Mouse (Mus musculus) lung, postnatal 0 days (tissue): ENCODE data around the gene Olfr1380. TPM values are rescaled to one million over a fixed set of nuclear protein-coding genes. Genes with fewer than 3 reads are reported as not detected.
"Not testable (repeated sequence)": the region's sequence is repeated elsewhere in the genome, so short reads cannot be mapped to it uniquely, and the experiment has no call there.

Source experiments
- ATAC-seq: fragments of 200-750 bp; cut with Nextera tagmentation; 2 replicates; pipeline ENCODE4 v1.8.0; 2017; ENCODE audit warnings: moderate library complexity
- DNase-seq: peaks from one replicate; pipeline ENCODE4 v3.0.0-alpha.2; 2016; ENCODE audit warnings: low spot score
- H3K27ac ChIP-seq: fragments of 300-500 bp; sonication (generic); 2 replicates; pipeline ENCODE4 v1.5.1; 2014; ENCODE audit warnings: antibody characterized with exemption, mild to moderate bottlenecking, low read length, mixed read lengths
- H3K27me3 ChIP-seq: fragments of 300-500 bp; sonication (generic); replicated peaks from 2 replicates; pipeline ENCODE4 v1.6.1; 2014; ENCODE audit warnings: low read length, mixed read lengths; ENCODE audit not compliant: insufficient read depth
- H3K36me3 ChIP-seq: fragments of 300-500 bp; sonication (generic); 2 replicates; pipeline ENCODE4 v1.6.1; 2014; ENCODE audit warnings: low read length, mixed read lengths; ENCODE audit not compliant: insufficient read depth
- H3K4me1 ChIP-seq: fragments of 300-500 bp; sonication (generic); 2 replicates; pipeline ENCODE4 v1.6.1; 2014; ENCODE audit warnings: antibody characterized with exemption, low read depth, low read length, mixed read lengths; ENCODE audit not compliant: insufficient read depth
- H3K4me2 ChIP-seq: fragments of 300-500 bp; sonication (generic); replicated peaks from 2 replicates; pipeline ENCODE4 v1.6.1; 2014; ENCODE audit warnings: low read depth, mild to moderate bottlenecking, low read length, moderate library complexity, mixed read lengths
- H3K4me3 ChIP-seq: fragments of 300-500 bp; sonication (generic); 2 replicates; pipeline ENCODE4 v1.5.1; 2014; ENCODE audit warnings: low read depth, low read length
- H3K9ac ChIP-seq: fragments of 300-500 bp; sonication (generic); replicated peaks from 2 replicates; pipeline ENCODE4 v1.6.1; 2014; ENCODE audit warnings: low read depth, mild to moderate bottlenecking
- H3K9me3 ChIP-seq: fragments of 300-500 bp; sonication (generic); 2 replicates; pipeline ENCODE4 v1.6.1; 2016; ENCODE audit warnings: low read length, mixed read lengths
- CTCF ChIP-seq: IDR thresholded peaks from 2 replicates; pipeline ENCODE4 v1.5.1; 2016; ENCODE audit warnings: antibody characterized with exemption, mild to moderate bottlenecking
- EP300 ChIP-seq: IDR thresholded peaks from 2 replicates; pipeline ENCODE4 v1.6.1; 2016; ENCODE audit warnings: antibody characterized with exemption, mild to moderate bottlenecking, control low read depth
- WGBS: fragments of 180-500 bp; shearing (Covaris S2); extraction: QIAGEN DNeasy Blood & Tissue Kit; methylation state at CpG from one replicate; pipeline ENCODE4 v1.1.7; 2014; 5-methylcytosine and 5-hydroxymethylcytosine counted together
- polyA plus RNA-seq: library from polyadenylated mRNA; unstranded; fragments of >200 nt; fragmentation: Nextera tagmentation; extraction: Ambion mirVana; gene quantifications from 2 replicates; pipeline ENCODE4 v1.2.1, GENCODE M21; 2015

Gene Olfr1380
- polyA plus RNA-seq, 1 experiment from 2014 or later = not detected

DNA sequence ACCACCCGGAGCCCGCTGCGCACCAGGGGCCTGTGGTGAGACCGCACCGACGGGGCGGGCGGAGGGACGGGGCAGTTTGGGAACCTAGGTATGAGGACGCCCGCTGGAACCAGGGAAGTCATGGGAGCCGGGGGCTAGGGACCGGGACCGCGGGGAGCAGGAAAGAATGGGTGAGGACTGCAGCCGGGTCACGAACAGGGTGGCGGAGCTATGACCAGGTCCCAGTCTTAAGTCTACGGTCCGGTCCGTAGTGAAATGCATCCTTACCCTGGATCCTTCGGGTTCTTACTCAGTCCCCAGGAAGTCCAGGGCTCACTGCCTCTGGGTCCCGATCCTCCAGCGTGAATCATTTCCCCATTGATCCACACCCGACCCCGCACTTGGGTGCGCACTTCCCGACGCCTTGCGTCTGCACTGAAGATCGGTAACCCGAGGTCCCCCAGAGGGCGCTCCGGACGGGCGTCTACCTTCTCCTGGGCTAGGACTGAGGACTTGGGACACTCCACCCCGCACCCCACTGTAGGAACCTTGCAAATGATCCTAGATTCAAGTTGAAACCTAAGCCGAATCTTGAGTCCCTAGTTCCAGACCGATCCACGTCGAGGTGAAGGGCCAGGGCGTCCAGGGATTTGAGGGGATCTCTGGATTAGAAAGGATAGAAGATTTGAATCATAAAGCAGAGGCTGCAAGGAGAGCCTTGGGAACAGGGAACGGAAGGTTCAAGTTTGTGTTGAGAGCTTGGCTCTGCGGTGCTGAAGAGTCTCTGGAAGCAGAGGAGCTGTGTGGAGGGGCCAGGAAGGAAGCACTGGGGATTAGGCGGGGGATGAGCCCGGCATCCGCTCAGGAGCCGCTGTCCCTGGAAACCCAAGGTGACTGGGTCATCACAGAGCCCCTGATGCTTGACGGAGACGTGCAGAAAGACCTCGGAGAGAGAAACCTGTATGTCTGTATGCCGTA lies 53.5 kb downstream of the Olfr1380 start:
- H3K4me3 ChIP-seq = peak overlapping the region; percentile 49
- WGBS = 3% methylated on average over 49 of the region's 52 CpGs
- H3K36me3 ChIP-seq, H3K4me1 ChIP-seq, DNase-seq, H3K9me3 ChIP-seq, H3K27me3 ChIP-seq: not testable (repeated sequence)
- H3K27ac ChIP-seq = peak overlapping the region; percentile 47; the same call in 1 of the 2 replicates
- peak overlapping the region; percentile 67 for H3K4me2 ChIP-seq
- H3K9ac ChIP-seq = peak overlapping the region; percentile 23
- TF ChIP-seq CTCF = peak; percentile 50
- peak; percentile 59 for ATAC-seq

DNA sequence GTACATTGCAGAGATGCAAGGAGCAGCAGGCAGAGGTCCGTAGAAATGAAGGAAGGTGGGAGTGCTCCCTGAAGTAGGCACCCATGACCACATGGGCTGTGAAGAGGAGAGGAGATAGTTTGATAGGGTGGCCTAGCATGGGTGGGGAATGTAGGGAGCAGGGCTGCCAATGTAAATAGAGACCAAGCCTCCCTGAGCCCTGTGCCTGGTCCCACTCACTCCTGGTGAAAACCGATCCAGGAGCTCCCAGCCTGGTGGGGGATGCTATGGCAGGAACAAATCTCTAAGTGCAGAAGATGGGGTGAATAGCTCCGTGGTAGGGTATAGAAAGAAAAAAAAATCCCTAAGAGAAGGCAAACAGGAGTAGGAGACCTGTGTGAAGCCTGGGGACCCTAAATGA lies 54.7 kb downstream of the Olfr1380 start:
- not testable (repeated sequence) for H3K27me3 ChIP-seq, H3K27ac ChIP-seq, ATAC-seq, DNase-seq, H3K9me3 ChIP-seq, H3K4me3 ChIP-seq, H3K36me3 ChIP-seq, H3K4me1 ChIP-seq, H3K9ac ChIP-seq
- WGBS = 16% methylated on average over 3 of the region's 3 CpGs
- 0 out of 2 replicates have a peak overlapping the region, but pooled peaks have one; percentile 3 for H3K4me2 ChIP-seq

DNA sequence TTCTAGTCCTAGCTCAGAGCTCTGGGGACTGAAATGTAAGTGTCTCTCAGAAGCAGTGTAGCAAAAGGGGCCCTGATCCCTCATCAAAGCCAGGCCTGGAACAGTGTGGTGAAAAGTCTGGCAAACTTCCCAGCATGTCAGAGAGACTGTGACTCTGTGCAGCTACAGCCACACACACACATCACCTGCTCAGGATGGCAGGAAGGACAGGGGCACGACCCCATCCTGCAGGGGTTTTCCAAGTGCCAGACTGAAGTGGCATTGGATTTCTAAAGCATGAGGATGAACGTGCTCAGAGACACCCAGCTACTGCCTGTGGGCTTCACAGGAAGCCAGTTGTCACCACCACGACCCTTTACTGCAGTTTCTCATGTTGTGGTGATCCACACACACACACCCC lies 55.5 kb downstream of the Olfr1380 start:
- Histone ChIP-seq H3K4me2 (no peak overlapping the region), H3K9me3 (no peaks in the 10 kb centered on the region), H3K27me3 (no peaks in the 10 kb centered on the region), H3K9ac (no peak overlapping the region), H3K4me1 (no peaks in the 10 kb centered on the region; the same call in 1 of the 2 replicates), H3K4me3 (no peak overlapping the region), H3K27ac (no peak overlapping the region), H3K36me3 (no peaks in the 10 kb centered on the region)
- ATAC-seq = no peak
- WGBS = 19% methylated on average over 3 of the region's 3 CpGs
- TF ChIP-seq CTCF (no peak), EP300 (no peak)
- no peak for DNase-seq

DNA sequence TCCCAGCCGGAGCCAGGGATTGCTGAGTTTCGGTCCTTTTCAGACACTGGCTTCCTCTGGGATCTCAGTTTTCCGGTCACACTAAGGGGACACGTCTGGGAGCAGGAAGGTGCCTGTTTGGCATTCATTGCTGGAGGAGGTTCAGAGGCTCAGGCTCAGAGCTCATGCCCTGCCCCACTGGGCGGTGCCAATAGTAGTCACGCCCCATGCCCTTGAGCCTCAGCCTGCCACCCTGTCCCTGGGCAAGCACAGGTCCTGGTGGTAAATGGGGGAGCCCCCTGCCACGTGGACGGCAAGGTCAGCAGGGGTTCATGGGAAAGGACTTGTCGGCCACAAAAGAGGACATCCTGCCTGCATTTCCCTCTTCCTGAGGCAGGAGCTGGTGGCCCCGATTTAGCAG lies 56.7 kb downstream of the Olfr1380 start:
- Histone ChIP-seq H3K4me1 (no peaks in the 10 kb centered on the region; the same call in 1 of the 2 replicates), H3K9me3 (no peaks in the 10 kb centered on the region), H3K27ac (no peak overlapping the region), H3K4me3 (no peak overlapping the region), H3K9ac (no peak overlapping the region), H3K4me2 (no peak overlapping the region), H3K36me3 (no peaks in the 10 kb centered on the region), H3K27me3 (no peaks in the 10 kb centered on the region)
- peak; percentile 64 for ATAC-seq
- TF ChIP-seq EP300 (no peak), CTCF (no peak)
- DNase-seq = peak; percentile 38
- WGBS = 12% methylated on average over 10 of the region's 10 CpGs

Other genes with a start within 250 kb of the Olfr1380 start
- gene Olfr1391, start 234.1 kb upstream of the Olfr1380 start, polyA plus RNA-seq = not detected in 2 replicates
- gene Olfr1390, start 221.7 kb upstream of the Olfr1380 start, polyA plus RNA-seq = not detected in 2 replicates
- gene Olfr1389, start 133.8 kb upstream of the Olfr1380 start, polyA plus RNA-seq = not detected in 2 replicates
- gene Olfr1388, start 120.3 kb upstream of the Olfr1380 start, polyA plus RNA-seq = not detected in 2 replicates
- not detected in 2 replicates for gene Olfr1387, start 101.5 kb upstream of the Olfr1380 start, polyA plus RNA-seq
- not detected in 2 replicates for gene Olfr1386, start 91.8 kb upstream of the Olfr1380 start, polyA plus RNA-seq
- not detected in 2 replicates for gene Olfr1385, start 67.8 kb upstream of the Olfr1380 start, polyA plus RNA-seq
- not detected in 2 replicates for gene Olfr1384, start 50.2 kb upstream of the Olfr1380 start, polyA plus RNA-seq
- not detected in 2 replicates for gene Olfr1383, start 37.2 kb upstream of the Olfr1380 start, polyA plus RNA-seq
- gene Olfr1382, start 28.6 kb upstream of the Olfr1380 start, polyA plus RNA-seq = not detected in 2 replicates
- gene Olfr1381, start 13.4 kb upstream of the Olfr1380 start, polyA plus RNA-seq = not detected in 2 replicates
- gene Flt4, start 52.4 kb downstream of the Olfr1380 start, polyA plus RNA-seq = 9.7 and 9.8 TPM in 2 replicates
- gene Scgb3a1, start 106.7 kb downstream of the Olfr1380 start, polyA plus RNA-seq = 261 and 341 TPM in 2 replicates
- gene Cnot6, start 155.8 kb downstream of the Olfr1380 start, polyA plus RNA-seq = 36.0 and 40.6 TPM in 2 replicates
- 3.9 and 4.5 TPM in 2 replicates for gene Gfpt2, start 237.3 kb downstream of the Olfr1380 start, polyA plus RNA-seq